Mouse (Mus musculus): ENCODE results near the gene Alox12. TPM values are rescaled to one million over a fixed set of nuclear protein-coding genes. Genes with fewer than 3 reads are reported as not detected.

Gene Alox12
- polyA plus RNA-seq, 1 experiment: 1.4 TPM

- H3K27ac ChIP-seq (ENCODE audit: insufficient read depth, low read length): no peak overlapping the region
- no peaks in the 10 kb centered on the region for H3K36me3 ChIP-seq (ENCODE audit: control insufficient read depth, insufficient read depth, low read length, poor library complexity, severe bottlenecking)
- TF ChIP-seq EP300 (IDR thresholded peaks at IDR 0.05; ENCODE audit: insufficient read depth, low read depth, low read length) (no peak), CTCF (IDR thresholded peaks at IDR 0.05; ENCODE audit: low read depth, low read length) (no peak), POLR2A (IDR thresholded peaks at IDR 0.05; ENCODE audit: insufficient read depth, low read length) (no peak)
- no peaks in the 10 kb centered on the region for H3K9me3 ChIP-seq (replicated peaks; ENCODE audit: control insufficient read depth, insufficient read depth, low read length, poor library complexity, severe bottlenecking)
- no peak overlapping the region for H3K4me3 ChIP-seq (ENCODE audit: low read depth, low read length)
- no peak overlapping the region for H3K9ac ChIP-seq (ENCODE audit: low read depth, poor library complexity, severe bottlenecking)
- H3K27me3 ChIP-seq (ENCODE audit: control insufficient read depth, insufficient read depth, low read length, poor library complexity, severe bottlenecking): no peaks in the 10 kb centered on the region
- peaks cover 2% of the 10 kb centered on the region for H3K4me1 ChIP-seq (ENCODE audit: control insufficient read depth, insufficient read depth, low read length)
Measured at GRCm38 (mm10) chr11:70289236-70289635, 34.1 kb upstream of the Alox12 start.

DNA sequence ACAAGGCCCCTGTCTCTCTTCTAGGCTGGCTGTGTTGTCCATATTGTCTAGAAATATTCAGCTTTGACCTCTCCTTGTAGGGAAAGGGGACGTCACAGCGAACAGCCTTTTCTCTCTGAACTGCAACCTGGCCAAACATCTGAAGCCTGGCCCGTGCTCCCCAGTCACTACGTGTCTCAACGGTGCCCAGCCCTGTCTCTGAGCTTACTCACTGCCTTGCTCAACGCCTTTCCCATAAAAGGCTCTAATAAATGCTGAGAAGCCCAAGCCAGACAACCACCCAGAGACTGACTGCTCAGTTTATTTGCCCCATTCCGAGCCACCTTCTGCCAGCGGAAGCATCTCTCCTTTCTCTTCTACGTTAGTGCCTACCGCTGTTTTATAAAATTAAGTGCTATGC is 32.9 kb upstream of the Alox12 start:
- Histone ChIP-seq H3K36me3 (ENCODE audit: control insufficient read depth, insufficient read depth, low read length, poor library complexity, severe bottlenecking) (no peaks in the 10 kb centered on the region), H3K9ac (ENCODE audit: low read depth, poor library complexity, severe bottlenecking) (no peak overlapping the region), H3K27ac (ENCODE audit: insufficient read depth, low read length) (no peak overlapping the region), H3K27me3 (ENCODE audit: control insufficient read depth, insufficient read depth, low read length, poor library complexity, severe bottlenecking) (no peaks in the 10 kb centered on the region), H3K4me3 (ENCODE audit: low read depth, low read length) (no peak overlapping the region), H3K9me3 (replicated peaks; ENCODE audit: control insufficient read depth, insufficient read depth, low read length, poor library complexity, severe bottlenecking) (no peaks in the 10 kb centered on the region), H3K4me1 (ENCODE audit: control insufficient read depth, insufficient read depth, low read length) (peaks cover 2% of the 10 kb centered on the region)
- TF ChIP-seq EP300 (IDR thresholded peaks at IDR 0.05; ENCODE audit: insufficient read depth, low read depth, low read length) (no peak), POLR2A (IDR thresholded peaks at IDR 0.05; ENCODE audit: insufficient read depth, low read length) (no peak), CTCF (IDR thresholded peaks at IDR 0.05; ENCODE audit: low read depth, low read length) (no peak)

GRCm38 (mm10) chr11:70285686-70286085 is 30.5 kb upstream of the Alox12 start:
- Histone ChIP-seq H3K9ac (ENCODE audit: low read depth, poor library complexity, severe bottlenecking) (no peak overlapping the region), H3K9me3 (replicated peaks; ENCODE audit: control insufficient read depth, insufficient read depth, low read length, poor library complexity, severe bottlenecking) (no peaks in the 10 kb centered on the region), H3K27me3 (ENCODE audit: control insufficient read depth, insufficient read depth, low read length, poor library complexity, severe bottlenecking) (no peaks in the 10 kb centered on the region), H3K4me1 (ENCODE audit: control insufficient read depth, insufficient read depth, low read length) (peaks cover 2% of the 10 kb centered on the region), H3K4me3 (ENCODE audit: low read depth, low read length) (no peak overlapping the region), H3K36me3 (ENCODE audit: control insufficient read depth, insufficient read depth, low read length, poor library complexity, severe bottlenecking) (no peaks in the 10 kb centered on the region), H3K27ac (ENCODE audit: insufficient read depth, low read length) (no peak overlapping the region)
- TF ChIP-seq POLR2A (IDR thresholded peaks at IDR 0.05; ENCODE audit: insufficient read depth, low read length) (no peak), EP300 (IDR thresholded peaks at IDR 0.05; ENCODE audit: insufficient read depth, low read depth, low read length) (no peak), CTCF (IDR thresholded peaks at IDR 0.05; ENCODE audit: low read depth, low read length) (no peak)

GRCm38 (mm10) chr11:70284757-70285156 is 29.6 kb upstream of the Alox12 start:
- Histone ChIP-seq H3K36me3 (ENCODE audit: control insufficient read depth, insufficient read depth, low read length, poor library complexity, severe bottlenecking) (no peaks in the 10 kb centered on the region), H3K9me3 (replicated peaks; ENCODE audit: control insufficient read depth, insufficient read depth, low read length, poor library complexity, severe bottlenecking) (no peaks in the 10 kb centered on the region), H3K27ac (ENCODE audit: insufficient read depth, low read length) (no peak overlapping the region), H3K4me3 (ENCODE audit: low read depth, low read length) (no peak overlapping the region), H3K27me3 (ENCODE audit: control insufficient read depth, insufficient read depth, low read length, poor library complexity, severe bottlenecking) (no peaks in the 10 kb centered on the region), H3K4me1 (ENCODE audit: control insufficient read depth, insufficient read depth, low read length) (no peaks in the 10 kb centered on the region), H3K9ac (ENCODE audit: low read depth, poor library complexity, severe bottlenecking) (no peak overlapping the region)
- TF ChIP-seq EP300 (IDR thresholded peaks at IDR 0.05; ENCODE audit: insufficient read depth, low read depth, low read length) (no peak), CTCF (IDR thresholded peaks at IDR 0.05; ENCODE audit: low read depth, low read length) (no peak), POLR2A (IDR thresholded peaks at IDR 0.05; ENCODE audit: insufficient read depth, low read length) (no peak)

DNA sequence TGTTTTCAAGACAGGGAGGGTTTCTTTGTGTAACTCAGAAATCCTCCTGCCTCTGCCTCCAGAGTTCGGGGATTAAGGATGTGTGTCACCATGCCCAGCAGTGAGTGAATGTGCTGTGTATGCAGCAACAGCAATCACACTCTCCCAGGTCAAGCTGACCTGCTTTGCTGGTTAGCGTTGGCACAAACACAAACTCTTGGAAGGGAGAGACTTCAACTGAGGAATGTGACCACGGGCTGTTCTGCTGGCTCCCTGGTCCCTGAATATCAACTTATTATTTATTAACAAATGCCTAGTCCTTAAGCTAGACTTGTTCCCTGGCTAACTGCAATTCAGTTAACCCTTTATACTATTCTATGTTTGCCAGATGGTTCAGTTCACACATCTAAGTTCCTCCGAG is 28.5 kb upstream of the Alox12 start:
- Histone ChIP-seq H3K4me1 (ENCODE audit: control insufficient read depth, insufficient read depth, low read length) (no peaks in the 10 kb centered on the region), H3K9ac (ENCODE audit: low read depth, poor library complexity, severe bottlenecking) (no peak overlapping the region), H3K27ac (ENCODE audit: insufficient read depth, low read length) (no peak overlapping the region), H3K4me3 (ENCODE audit: low read depth, low read length) (no peak overlapping the region), H3K27me3 (ENCODE audit: control insufficient read depth, insufficient read depth, low read length, poor library complexity, severe bottlenecking) (no peaks in the 10 kb centered on the region), H3K9me3 (replicated peaks; ENCODE audit: control insufficient read depth, insufficient read depth, low read length, poor library complexity, severe bottlenecking) (no peaks in the 10 kb centered on the region), H3K36me3 (ENCODE audit: control insufficient read depth, insufficient read depth, low read length, poor library complexity, severe bottlenecking) (no peaks in the 10 kb centered on the region)
- TF ChIP-seq CTCF (IDR thresholded peaks at IDR 0.05; ENCODE audit: low read depth, low read length) (no peak), POLR2A (IDR thresholded peaks at IDR 0.05; ENCODE audit: insufficient read depth, low read length) (no peak), EP300 (IDR thresholded peaks at IDR 0.05; ENCODE audit: insufficient read depth, low read depth, low read length) (no peak)

DNA sequence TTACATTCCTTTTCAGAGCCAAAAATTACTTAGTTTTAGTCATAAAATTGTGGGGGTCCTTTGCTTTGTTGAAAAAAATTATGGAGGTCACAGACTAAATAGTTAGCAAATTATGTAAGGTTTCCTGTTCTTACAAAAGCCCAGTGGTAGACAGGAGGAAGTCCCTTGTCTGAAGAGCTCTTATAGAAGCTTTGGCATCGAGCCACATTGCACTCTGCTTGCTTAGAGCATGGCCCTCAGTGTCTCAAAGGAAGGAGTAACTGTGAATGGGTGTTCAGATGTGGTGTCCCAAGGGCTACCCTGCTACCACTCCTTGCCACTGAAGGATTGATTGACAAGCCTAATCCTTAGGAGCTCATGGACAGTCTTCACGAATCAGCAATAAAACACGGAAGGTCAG is 25.3 kb upstream of the Alox12 start:
- H3K27me3 ChIP-seq (ENCODE audit: control insufficient read depth, insufficient read depth, low read length, poor library complexity, severe bottlenecking): no peaks in the 10 kb centered on the region
- TF ChIP-seq POLR2A (IDR thresholded peaks at IDR 0.05; ENCODE audit: insufficient read depth, low read length) (no peak), EP300 (IDR thresholded peaks at IDR 0.05; ENCODE audit: insufficient read depth, low read depth, low read length) (no peak), CTCF (IDR thresholded peaks at IDR 0.05; ENCODE audit: low read depth, low read length) (no peak)
- H3K9me3 ChIP-seq (replicated peaks; ENCODE audit: control insufficient read depth, insufficient read depth, low read length, poor library complexity, severe bottlenecking): no peaks in the 10 kb centered on the region
- H3K36me3 ChIP-seq (ENCODE audit: control insufficient read depth, insufficient read depth, low read length, poor library complexity, severe bottlenecking): no peaks in the 10 kb centered on the region
- H3K9ac ChIP-seq (ENCODE audit: low read depth, poor library complexity, severe bottlenecking): no peak overlapping the region
- no peak overlapping the region for H3K27ac ChIP-seq (ENCODE audit: insufficient read depth, low read length)
- no peaks in the 10 kb centered on the region for H3K4me1 ChIP-seq (ENCODE audit: control insufficient read depth, insufficient read depth, low read length)
- H3K4me3 ChIP-seq (ENCODE audit: low read depth, low read length): no peak overlapping the region

Measured in ES-Bruce4 (cell line).